In the genomic region with DNA sequence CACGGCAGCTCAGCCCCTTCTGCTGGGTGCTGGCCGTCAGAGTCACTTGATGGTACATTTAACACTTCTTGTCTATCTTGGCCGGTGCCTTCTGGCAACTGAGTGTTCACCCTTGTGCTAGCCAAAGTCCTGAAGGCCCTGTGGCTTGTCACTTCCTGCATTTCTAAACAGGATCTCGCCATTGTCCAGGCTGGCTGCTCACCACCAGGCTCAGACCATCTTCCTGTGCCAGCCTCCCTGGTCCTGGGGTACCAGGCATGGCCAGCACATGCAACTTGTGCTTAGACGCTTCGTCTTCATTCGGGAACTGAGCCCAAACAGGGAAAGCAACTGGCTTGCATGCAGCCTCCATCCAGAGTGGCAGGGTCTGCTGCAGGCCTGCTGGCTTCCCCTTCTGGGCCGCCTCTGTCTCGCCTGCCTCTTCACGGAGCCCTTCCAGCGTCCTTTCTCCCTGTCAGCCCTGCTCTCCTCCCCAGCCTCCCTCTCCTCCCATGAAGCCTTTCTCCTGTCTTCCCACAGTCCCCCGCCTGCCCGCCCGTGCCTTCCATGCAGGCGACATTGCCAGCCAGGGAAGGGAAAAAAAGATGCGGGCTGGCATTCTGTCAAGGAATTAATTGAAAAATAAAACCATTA, we compare ENCODE assay signal across 9 mouse cellular contexts.
DNase-seq lines count a peak whose midpoint lies in the region; ATAC-seq and TF ChIP-seq lines count a peak whose summit lies in the region.
"Had no signal": no experiment of that assay in that cellular context is flagged by ENCODE, and none has a peak within 500 bp of the region (broad histone marks: within the 10 kb centered on the region; RNA-seq: fewer than 3 reads in every experiment).

No protein-coding gene starts in this region.

- peak overlapping the region; percentile 18; the same call in 1 of the 2 replicates for H3K4me2 ChIP-seq in lung, embryonic 15.5 days
- H3K4me2 ChIP-seq in hindbrain, embryonic 16.5 days (ENCODE audit: low read length), result peak overlapping the region; percentile 9; the same call in 1 of the 2 replicates
- no peak overlapping the region for H3K4me2 ChIP-seq in neural tube, embryonic 14.5 days (ENCODE audit: low read depth, low read length)

- peak; percentile 18 for DNase-seq in cerebellum, adult 11-12 months
- DNase-seq in cerebellum, postnatal 25 days, result no peak
- no peak for DNase-seq in lung, adult 2 months
- DNase-seq in adrenal gland, postnatal 10 days, result no peak
- no peak for DNase-seq in thymus, postnatal 0 days (ENCODE audit: low spot score)
- DNase-seq: gastrocnemius, postnatal 14 days had no signal

- WGBS in lung, embryonic 15.5 days, result 39% methylated on average over 16 of the region's 16 CpGs
- WGBS in lung, adult 2 months, result 40% methylated on average over 16 of the region's 16 CpGs
- WGBS in hindbrain, embryonic 16.5 days, result 22% methylated on average over 16 of the region's 16 CpGs
- 36% methylated on average over 16 of the region's 16 CpGs for WGBS in neural tube, embryonic 14.5 days

- H3K27ac ChIP-seq in lung, embryonic 15.5 days, result no peak overlapping the region
- H3K27ac ChIP-seq in hindbrain, embryonic 16.5 days (ENCODE audit: low read depth, low read length), result peak overlapping the region; percentile 87
- peak overlapping the region; percentile 81 for H3K27ac ChIP-seq in neural tube, embryonic 14.5 days (ENCODE audit: low read depth, low read length)

- no peak for ATAC-seq in lung, embryonic 15.5 days (ENCODE audit: borderline replicate concordance, extremely low read depth, low FRiP score, low TSS enrichment)
- ATAC-seq in hindbrain, embryonic 16.5 days, result peak; percentile 59
- no peak for ATAC-seq in neural tube, embryonic 14.5 days (ENCODE audit: low read depth)

- TF ChIP-seq POLR2A in lung, adult 2 months (IDR thresholded peaks at IDR 0.05; ENCODE audit: borderline replicate concordance, extremely low read depth, low read depth, low read length), result no peak

- no peak overlapping the region for H3K9ac ChIP-seq in lung, embryonic 15.5 days
- H3K9ac ChIP-seq in hindbrain, embryonic 16.5 days (ENCODE audit: low read depth, low read length), result peak overlapping the region; percentile 51
- H3K9ac ChIP-seq in neural tube, embryonic 14.5 days (replicated peaks; ENCODE audit: low read depth, low read length), result 0 out of 2 replicates have a peak overlapping the region, but pooled peaks have one; percentile 3

- no peak for TF ChIP-seq CTCF in lung, adult 2 months (IDR thresholded peaks at IDR 0.05; ENCODE audit: insufficient read depth, low read length)

- no peaks in the 10 kb centered on the region for H3K27me3 ChIP-seq in lung, embryonic 15.5 days
- H3K27me3 ChIP-seq in hindbrain, embryonic 16.5 days (replicated peaks; ENCODE audit: control insufficient read depth, insufficient read depth, low read length), result no peaks in the 10 kb centered on the region
- H3K27me3 ChIP-seq in neural tube, embryonic 14.5 days (ENCODE audit: control insufficient read depth, insufficient read depth, low read length), result no peaks in the 10 kb centered on the region

- peaks cover 17% of the 10 kb centered on the region for H3K4me1 ChIP-seq in lung, embryonic 15.5 days
- H3K4me1 ChIP-seq in lung, adult 2 months (ENCODE audit: control insufficient read depth, insufficient read depth, low read length), result peaks cover 7% of the 10 kb centered on the region
- peaks cover 55% of the 10 kb centered on the region for H3K4me1 ChIP-seq in hindbrain, embryonic 16.5 days (ENCODE audit: control insufficient read depth, insufficient read depth, low read depth, low read length)
- peaks cover 33% of the 10 kb centered on the region for H3K4me1 ChIP-seq in neural tube, embryonic 14.5 days (ENCODE audit: control insufficient read depth, insufficient read depth, low read length)

- no peaks in the 10 kb centered on the region; the same call in 1 of the 2 replicates for H3K36me3 ChIP-seq in lung, embryonic 15.5 days
- no peaks in the 10 kb centered on the region for H3K36me3 ChIP-seq in hindbrain, embryonic 16.5 days (ENCODE audit: control insufficient read depth, insufficient read depth, low read length)
- H3K36me3 ChIP-seq in neural tube, embryonic 14.5 days (ENCODE audit: control insufficient read depth, insufficient read depth, low read length), result no peaks in the 10 kb centered on the region

- H3K4me3 ChIP-seq in lung, embryonic 15.5 days, result no peak overlapping the region
- no peak overlapping the region for H3K4me3 ChIP-seq in lung, adult 2 months (replicated peaks; ENCODE audit: extremely low read depth, low read depth, low read length)
- H3K4me3 ChIP-seq in hindbrain, embryonic 16.5 days (ENCODE audit: low read length), result no peak overlapping the region
- no peak overlapping the region for H3K4me3 ChIP-seq in neural tube, embryonic 14.5 days (ENCODE audit: low read depth, low read length)

- no peaks in the 10 kb centered on the region for H3K9me3 ChIP-seq in lung, embryonic 15.5 days
- H3K9me3 ChIP-seq in hindbrain, embryonic 16.5 days (ENCODE audit: control insufficient read depth, low read length), result no peaks in the 10 kb centered on the region
- no peaks in the 10 kb centered on the region for H3K9me3 ChIP-seq in neural tube, embryonic 14.5 days (ENCODE audit: control insufficient read depth, low read length)
